Comparison of ENCODE assay signal across 13 mouse cellular contexts in genomic region chr11:118424621-118425335, GRCm38 (mm10). TPM values are rescaled to one million over a fixed set of nuclear protein-coding genes. Genes with fewer than 3 reads are reported as not detected.
DNase-seq lines count a peak whose midpoint lies in the region; ATAC-seq and TF ChIP-seq lines count a peak whose summit lies in the region.
"Had no signal": no experiment of that assay in that cellular context is flagged by ENCODE, and none has a peak within 500 bp of the region (broad histone marks: within the 10 kb centered on the region; RNA-seq: fewer than 3 reads in every experiment).

No protein-coding gene starts in this region.

- no peaks in the 10 kb centered on the region for H3K9me3 ChIP-seq in forebrain, embryonic 15.5 days
- H3K9me3 ChIP-seq in forebrain, embryonic 10.5 days, result no peaks in the 10 kb centered on the region
- H3K9me3 ChIP-seq in intestine, embryonic 15.5 days, result no peaks in the 10 kb centered on the region
- H3K9me3 ChIP-seq in intestine, embryonic 16.5 days (ENCODE audit: control insufficient read depth, low read length), result no peaks in the 10 kb centered on the region
- no peaks in the 10 kb centered on the region for H3K9me3 ChIP-seq in lung, embryonic 16.5 days (ENCODE audit: control insufficient read depth, low read length)
- H3K9me3 ChIP-seq: hindbrain, embryonic 12.5 days; midbrain, embryonic 10.5 days had no signal

- TF ChIP-seq CTCF in lung, adult 2 months (IDR thresholded peaks at IDR 0.05; ENCODE audit: insufficient read depth, low read length), result no peak

- TF ChIP-seq POLR2A in lung, adult 2 months (IDR thresholded peaks at IDR 0.05; ENCODE audit: borderline replicate concordance, extremely low read depth, low read depth, low read length), result no peak

- H3K4me3 ChIP-seq in forebrain, embryonic 15.5 days, result no peak overlapping the region
- H3K4me3 ChIP-seq in forebrain, embryonic 10.5 days, result no peak overlapping the region
- no peak overlapping the region for H3K4me3 ChIP-seq in intestine, embryonic 15.5 days (replicated peaks)
- no peak overlapping the region for H3K4me3 ChIP-seq in intestine, embryonic 16.5 days (ENCODE audit: low read length)
- H3K4me3 ChIP-seq in lung, embryonic 16.5 days (ENCODE audit: low read length), result no peak overlapping the region
- no peak overlapping the region for H3K4me3 ChIP-seq in lung, adult 2 months (replicated peaks; ENCODE audit: extremely low read depth, low read depth, low read length)
- H3K4me3 ChIP-seq in brown adipose tissue, adult 24 weeks (ENCODE audit: insufficient read depth, low read depth, low read length), result no peak overlapping the region
- H3K4me3 ChIP-seq: hindbrain, embryonic 12.5 days; midbrain, embryonic 10.5 days had no signal

- WGBS in forebrain, embryonic 15.5 days, result 75% methylated on average over 13 of the region's 13 CpGs
- 71% methylated on average over 13 of the region's 13 CpGs for WGBS in forebrain, embryonic 10.5 days
- 52% methylated on average over 13 of the region's 13 CpGs for WGBS in intestine, embryonic 15.5 days
- WGBS in intestine, embryonic 16.5 days, result 59% methylated on average over 13 of the region's 13 CpGs
- 36% methylated on average over 13 of the region's 13 CpGs for WGBS in lung, embryonic 16.5 days
- 45% methylated on average over 13 of the region's 13 CpGs for WGBS in lung, adult 2 months

- no peak for ATAC-seq in forebrain, embryonic 15.5 days (replicated peaks)
- no peak for ATAC-seq in intestine, embryonic 15.5 days
- no peak for ATAC-seq in intestine, embryonic 16.5 days
- ATAC-seq in lung, embryonic 16.5 days (ENCODE audit: low read depth), result no peak

- peak overlapping the region; percentile 84 for H3K27ac ChIP-seq in forebrain, embryonic 15.5 days (replicated peaks)
- no peak overlapping the region for H3K27ac ChIP-seq in forebrain, embryonic 10.5 days
- H3K27ac ChIP-seq in intestine, embryonic 15.5 days, result 0 out of 2 replicates have a peak overlapping the region, but pooled peaks have one; percentile 4
- H3K27ac ChIP-seq in intestine, embryonic 16.5 days (ENCODE audit: low read length), result no peak overlapping the region
- 0 out of 2 replicates have a peak overlapping the region, but pooled peaks have one; percentile 21 for H3K27ac ChIP-seq in lung, embryonic 16.5 days (ENCODE audit: low read length)
- H3K27ac ChIP-seq in brown adipose tissue, adult 24 weeks (replicated peaks; ENCODE audit: low read depth, low read length), result peak overlapping the region; percentile 49
- H3K27ac ChIP-seq: hindbrain, embryonic 12.5 days had no signal

- H3K36me3 ChIP-seq in forebrain, embryonic 15.5 days, result no peaks in the 10 kb centered on the region
- no peaks in the 10 kb centered on the region for H3K36me3 ChIP-seq in forebrain, embryonic 10.5 days (replicated peaks)
- H3K36me3 ChIP-seq in intestine, embryonic 15.5 days, result no peaks in the 10 kb centered on the region
- H3K36me3 ChIP-seq in intestine, embryonic 16.5 days (ENCODE audit: control insufficient read depth, insufficient read depth, low read length), result no peaks in the 10 kb centered on the region
- no peaks in the 10 kb centered on the region for H3K36me3 ChIP-seq in lung, embryonic 16.5 days (ENCODE audit: control insufficient read depth, insufficient read depth, low read length)
- H3K36me3 ChIP-seq: hindbrain, embryonic 12.5 days; midbrain, embryonic 10.5 days had no signal

- no peak for DNase-seq in forebrain, embryonic 10.5 days (ENCODE audit: extremely low spot score, low spot score)
- no peak for DNase-seq in lung, adult 2 months
- DNase-seq in right cerebral cortex, adult 18-20 months, result no peak
- DNase-seq: cerebellum, adult 9-10 months; gastrocnemius, postnatal 14 days; thymus, postnatal 4 days had no signal

- no peak overlapping the region for H3K9ac ChIP-seq in forebrain, embryonic 15.5 days (replicated peaks)
- H3K9ac ChIP-seq in intestine, embryonic 15.5 days, result no peak overlapping the region
- no peak overlapping the region for H3K9ac ChIP-seq in intestine, embryonic 16.5 days (ENCODE audit: low read depth, low read length)
- no peak overlapping the region for H3K9ac ChIP-seq in lung, embryonic 16.5 days (ENCODE audit: low read length)

- no peak overlapping the region for H3K4me2 ChIP-seq in forebrain, embryonic 15.5 days (replicated peaks)
- H3K4me2 ChIP-seq in intestine, embryonic 15.5 days (replicated peaks), result no peak overlapping the region
- no peak overlapping the region for H3K4me2 ChIP-seq in intestine, embryonic 16.5 days (ENCODE audit: low read depth, low read length)
- no peak overlapping the region for H3K4me2 ChIP-seq in lung, embryonic 16.5 days (ENCODE audit: low read depth, low read length)
- H3K4me2 ChIP-seq: hindbrain, embryonic 12.5 days had no signal

- H3K4me1 ChIP-seq in forebrain, embryonic 15.5 days, result peaks cover 40% of the 10 kb centered on the region
- peaks cover 56% of the 10 kb centered on the region for H3K4me1 ChIP-seq in forebrain, embryonic 10.5 days
- H3K4me1 ChIP-seq in intestine, embryonic 15.5 days (replicated peaks), result peaks cover 29% of the 10 kb centered on the region
- H3K4me1 ChIP-seq in intestine, embryonic 16.5 days (ENCODE audit: control insufficient read depth, insufficient read depth, low read length), result peaks cover 24% of the 10 kb centered on the region
- H3K4me1 ChIP-seq in lung, embryonic 16.5 days (replicated peaks; ENCODE audit: control insufficient read depth, insufficient read depth, low read length), result peaks cover 38% of the 10 kb centered on the region
- peaks cover 13% of the 10 kb centered on the region for H3K4me1 ChIP-seq in lung, adult 2 months (ENCODE audit: control insufficient read depth, insufficient read depth, low read length)
- peaks cover 45% of the 10 kb centered on the region for H3K4me1 ChIP-seq in brown adipose tissue, adult 24 weeks (ENCODE audit: control insufficient read depth, insufficient read depth, insufficient read length, low read length)

- H3K27me3 ChIP-seq in forebrain, embryonic 15.5 days, result no peaks in the 10 kb centered on the region
- H3K27me3 ChIP-seq in forebrain, embryonic 10.5 days (ENCODE audit: poor library complexity, severe bottlenecking), result peaks cover 55% of the 10 kb centered on the region
- H3K27me3 ChIP-seq in intestine, embryonic 15.5 days (replicated peaks), result no peaks in the 10 kb centered on the region
- H3K27me3 ChIP-seq in intestine, embryonic 16.5 days (replicated peaks; ENCODE audit: control insufficient read depth, insufficient read depth, low read length), result 0 out of 2 replicates have a peak, but pooled peaks cover 2% of the 10 kb centered on the region
- no peaks in the 10 kb centered on the region for H3K27me3 ChIP-seq in lung, embryonic 16.5 days (ENCODE audit: control insufficient read depth, insufficient read depth, low read depth, low read length)

RNA-seq across cellular contexts. Expression of gene C1qtnf1, which starts 3.2 kb away (rescaled TPM):
- 3.2 and 3.4 TPM in 2 replicates for polyA plus RNA-seq in forebrain, embryonic 15.5 days (2015; fragmentation: Nextera tagmentation; extraction: Ambion mirVana)
- 1.5 and 2.3 TPM in 2 replicates for polyA plus RNA-seq in forebrain, embryonic 10.5 days (2016; fragmentation: Nextera tagmentation; extraction: Ambion mirVana)
- polyA plus RNA-seq in intestine, embryonic 15.5 days (2015; fragmentation: Nextera tagmentation; extraction: Ambion mirVana), result 6.3 and 6.6 TPM in 2 replicates
- polyA plus RNA-seq in intestine, embryonic 16.5 days (2015; fragmentation: Nextera tagmentation; extraction: Ambion mirVana), result 7.1 and 7.3 TPM in 2 replicates
- 8.0 and 8.2 TPM in 2 replicates for polyA plus RNA-seq in lung, embryonic 16.5 days (2015; fragmentation: Nextera tagmentation; extraction: Ambion mirVana)
- 17.9 and 21.8 TPM in 2 replicates for polyA plus RNA-seq in lung, adult 2 months (2012; rRNA removed)
- 9.1 and 14.7 TPM in 2 replicates for polyA plus RNA-seq in brown adipose tissue, adult 24 weeks (2012; ENCODE audit: insufficient read depth, insufficient read length, missing spikeins)

RNA-seq across cellular contexts. Expression of gene Cant1, which starts 5.9 kb away (rescaled TPM):
- polyA plus RNA-seq in forebrain, embryonic 15.5 days (2015; fragmentation: Nextera tagmentation; extraction: Ambion mirVana), result 28.9 and 31.6 TPM in 2 replicates
- 19.0 and 19.2 TPM in 2 replicates for polyA plus RNA-seq in forebrain, embryonic 10.5 days (2016; fragmentation: Nextera tagmentation; extraction: Ambion mirVana)
- polyA plus RNA-seq in intestine, embryonic 15.5 days (2015; fragmentation: Nextera tagmentation; extraction: Ambion mirVana), result 39.7 and 44.3 TPM in 2 replicates
- polyA plus RNA-seq in intestine, embryonic 16.5 days (2015; fragmentation: Nextera tagmentation; extraction: Ambion mirVana), result 38.7 and 44.1 TPM in 2 replicates
- polyA plus RNA-seq in lung, embryonic 16.5 days (2015; fragmentation: Nextera tagmentation; extraction: Ambion mirVana), result 26.5 and 28.9 TPM in 2 replicates
- polyA plus RNA-seq in lung, adult 2 months (2012; rRNA removed), result 55.9 and 61.9 TPM in 2 replicates
- polyA plus RNA-seq in brown adipose tissue, adult 24 weeks (2012; ENCODE audit: insufficient read depth, insufficient read length, missing spikeins), result 11.4 and 12.1 TPM in 2 replicates

RNA-seq across cellular contexts. Expression of gene Lgals3bp, which starts 22.9 kb away (rescaled TPM):
- 2.6 TPM in 2 replicates for polyA plus RNA-seq in forebrain, embryonic 15.5 days (2015; fragmentation: Nextera tagmentation; extraction: Ambion mirVana)
- polyA plus RNA-seq in forebrain, embryonic 10.5 days (2016; fragmentation: Nextera tagmentation; extraction: Ambion mirVana), result 0.47 and 1.0 TPM in 2 replicates
- polyA plus RNA-seq in intestine, embryonic 15.5 days (2015; fragmentation: Nextera tagmentation; extraction: Ambion mirVana), result 153 and 171 TPM in 2 replicates
- polyA plus RNA-seq in intestine, embryonic 16.5 days (2015; fragmentation: Nextera tagmentation; extraction: Ambion mirVana), result 226 and 234 TPM in 2 replicates
- polyA plus RNA-seq in lung, embryonic 16.5 days (2015; fragmentation: Nextera tagmentation; extraction: Ambion mirVana), result 7.3 and 10.4 TPM in 2 replicates
- 259 and 311 TPM in 2 replicates for polyA plus RNA-seq in lung, adult 2 months (2012; rRNA removed)
- polyA plus RNA-seq in brown adipose tissue, adult 24 weeks (2012; ENCODE audit: insufficient read depth, insufficient read length, missing spikeins), result 86.8 and 88.8 TPM in 2 replicates

RNA-seq across cellular contexts. Expression of gene Engase, which starts 51.9 kb away (rescaled TPM):
- 5.3 and 6.8 TPM in 2 replicates for polyA plus RNA-seq in forebrain, embryonic 15.5 days (2015; fragmentation: Nextera tagmentation; extraction: Ambion mirVana)
- polyA plus RNA-seq in forebrain, embryonic 10.5 days (2016; fragmentation: Nextera tagmentation; extraction: Ambion mirVana), result 7.1 and 7.9 TPM in 2 replicates
- polyA plus RNA-seq in intestine, embryonic 15.5 days (2015; fragmentation: Nextera tagmentation; extraction: Ambion mirVana), result 13.1 and 14.7 TPM in 2 replicates
- 13.5 and 17.8 TPM in 2 replicates for polyA plus RNA-seq in intestine, embryonic 16.5 days (2015; fragmentation: Nextera tagmentation; extraction: Ambion mirVana)
- 7.2 and 7.9 TPM in 2 replicates for polyA plus RNA-seq in lung, embryonic 16.5 days (2015; fragmentation: Nextera tagmentation; extraction: Ambion mirVana)
- 12.9 and 17.0 TPM in 2 replicates for polyA plus RNA-seq in lung, adult 2 months (2012; rRNA removed)
- polyA plus RNA-seq in brown adipose tissue, adult 24 weeks (2012; ENCODE audit: insufficient read depth, insufficient read length, missing spikeins), result 4.1 and 8.7 TPM in 2 replicates

Comparison
In these comparisons a context has a peak if more than half of its experiments do, and no peak if none do; other contexts are left out.
1. H3K27ac ChIP-seq: peak in forebrain, embryonic 15.5 days (single experiment), intestine, embryonic 15.5 days (single experiment), lung, embryonic 16.5 days (single experiment) and brown adipose tissue, adult 24 weeks (single experiment); none in forebrain, embryonic 10.5 days (single experiment) and intestine, embryonic 16.5 days (single experiment).